Mouse (Mus musculus) spleen, adult 2 months (tissue): ENCODE measurements around the gene Ppp1r1b.

ENCODE experiments used
- CTCF ChIP-seq: fragments of 200-500 bp; IDR thresholded peaks from 2 replicates; pipeline ENCODE4 v1.5.1; 2011; ENCODE audit warnings: mild to moderate bottlenecking, inconsistent platforms; ENCODE audit not compliant: insufficient read depth, insufficient read length, insufficient replicate concordance; ENCODE audit errors: extremely low read depth
- POLR2A ChIP-seq: fragments of 200-500 bp; IDR thresholded peaks from 2 replicates; pipeline ENCODE4 v1.6.1; 2011; ENCODE audit warnings: low read depth, low read length, inconsistent platforms

GRCm38 (mm10) chr11:98397946-98398345 lies 49.7 kb downstream of the Ppp1r1b start:
- TF ChIP-seq CTCF = no peak
- no peak for TF ChIP-seq POLR2A
